Mouse (Mus musculus) kidney, adult 11 months (tissue): ENCODE data around the gene Cd8a.
"Not testable (repeated sequence)": the region's sequence is repeated elsewhere in the genome, so short reads cannot be mapped to it uniquely, and the experiment has no call there.

Source experiments
- DNase-seq: peaks from one replicate; pipeline ENCODE4 v3.0.0; 2022

The Cd8a gene

GRCm38 (mm10) chr6:71373249-71373775 lies at the start of gene Cd8a:
Gene Cd8a (plus strand): TSS chr6:71373427.
- no peak for DNase-seq

- no peak for DNase-seq
These were observed 48.4 kb upstream of the Cd8a start for GRCm38 (mm10) chr6:71324816-71325215.

- DNase-seq = no peak
These were observed 43.3 kb upstream of the Cd8a start for GRCm38 (mm10) chr6:71329881-71330280.

GRCm38 (mm10) chr6:71330486-71330885 lies 42.7 kb upstream of the Cd8a start:
- no peak for DNase-seq

- DNase-seq = not testable (repeated sequence)
These were observed 41.7 kb upstream of the Cd8a start for GRCm38 (mm10) chr6:71331491-71331890.

- DNase-seq = no peak
These were observed 40.8 kb upstream of the Cd8a start for GRCm38 (mm10) chr6:71332236-71332965.

GRCm38 (mm10) chr6:71333031-71333430 lies 40.2 kb upstream of the Cd8a start:
- no peak for DNase-seq

GRCm38 (mm10) chr6:71333578-71334273 lies 39.5 kb upstream of the Cd8a start:
- DNase-seq = no peak

GRCm38 (mm10) chr6:71337666-71338065 lies 35.6 kb upstream of the Cd8a start:
- DNase-seq = no peak

- DNase-seq = no peak
These were observed 34.3 kb upstream of the Cd8a start for GRCm38 (mm10) chr6:71338941-71339340.

GRCm38 (mm10) chr6:71339351-71339750 lies 33.9 kb upstream of the Cd8a start:
- no peak for DNase-seq

GRCm38 (mm10) chr6:71341179-71341578 lies 32.0 kb upstream of the Cd8a start:
- DNase-seq = no peak

GRCm38 (mm10) chr6:71348006-71348405 lies 25.2 kb upstream of the Cd8a start:
- DNase-seq = no peak

- no peak for DNase-seq
These were observed 22.0 kb upstream of the Cd8a start for GRCm38 (mm10) chr6:71351201-71351600.

- DNase-seq = no peak
These were observed 21.0 kb upstream of the Cd8a start for GRCm38 (mm10) chr6:71352201-71352600.

- no peak for DNase-seq
These were observed 20.3 kb upstream of the Cd8a start for GRCm38 (mm10) chr6:71352866-71353427.

GRCm38 (mm10) chr6:71353722-71354121 lies 19.5 kb upstream of the Cd8a start:
- no peak for DNase-seq

- no peak for DNase-seq
These were observed 15.7 kb upstream of the Cd8a start for GRCm38 (mm10) chr6:71357493-71357892.

- no peak for DNase-seq
These were observed 13.0 kb upstream of the Cd8a start for GRCm38 (mm10) chr6:71360221-71360620.

- no peak for DNase-seq
These were observed 12.5 kb upstream of the Cd8a start for GRCm38 (mm10) chr6:71360751-71361150.

GRCm38 (mm10) chr6:71361156-71361670 lies 12.0 kb upstream of the Cd8a start:
- DNase-seq = no peak

- DNase-seq = no peak
These were observed 9.2 kb upstream of the Cd8a start for GRCm38 (mm10) chr6:71363995-71364394.

- DNase-seq = no peak
These were observed 3.8 kb upstream of the Cd8a start for GRCm38 (mm10) chr6:71369416-71369815.
